ENCODE assay signal across 28 mouse cellular contexts in genomic region chr5:134896965-134897364, GRCm38 (mm10). TPM values are rescaled to one million over a fixed set of nuclear protein-coding genes. Genes with fewer than 3 reads are reported as not detected.
DNase-seq lines count a peak whose midpoint lies in the region; ATAC-seq and TF ChIP-seq lines count a peak whose summit lies in the region.
"Had no signal": no experiment of that assay in that cellular context is flagged by ENCODE, and none has a peak within 500 bp of the region (broad histone marks: within the 10 kb centered on the region; RNA-seq: fewer than 3 reads in every experiment).

No protein-coding gene starts in this region.

- H3K27me3 ChIP-seq in intestine, embryonic 16.5 days (replicated peaks; ENCODE audit: control insufficient read depth, insufficient read depth, low read length), result no peaks in the 10 kb centered on the region
- no peaks in the 10 kb centered on the region for H3K27me3 ChIP-seq in intestine, postnatal 0 days (replicated peaks; ENCODE audit: control insufficient read depth, insufficient read depth, low read length)
- no peaks in the 10 kb centered on the region for H3K27me3 ChIP-seq in lung, embryonic 16.5 days (ENCODE audit: control insufficient read depth, insufficient read depth, low read depth, low read length)
- no peaks in the 10 kb centered on the region for H3K27me3 ChIP-seq in stomach, postnatal 0 days (ENCODE audit: control insufficient read depth, insufficient read depth, low read length)
- H3K27me3 ChIP-seq: embryonic facial prominence, embryonic 12.5 days; forebrain, embryonic 12.5 days; heart, embryonic 12.5 days; hindbrain, embryonic 15.5 days had no signal

- intact Hi-C loops in gastrocnemius, adult 2 months (cut with DNase I), result no loop called here
- intact Hi-C loops in gastrocnemius, postnatal 36 days (cut with DNase I), result no loop called here

- H3K27ac ChIP-seq in gastrocnemius, adult 2 months, result no peak overlapping the region; the same call in 1 of the 2 replicates
- H3K27ac ChIP-seq in intestine, embryonic 16.5 days (ENCODE audit: low read length), result no peak overlapping the region
- H3K27ac ChIP-seq in intestine, postnatal 0 days (ENCODE audit: low read depth, low read length), result no peak overlapping the region
- H3K27ac ChIP-seq in lung, embryonic 16.5 days (ENCODE audit: low read length), result peak overlapping the region; percentile 55; the same call in 1 of the 2 replicates
- peak overlapping the region; percentile 30; the same call in 1 of the 2 replicates for H3K27ac ChIP-seq in stomach, postnatal 0 days (replicated peaks)
- H3K27ac ChIP-seq: forebrain, embryonic 12.5 days; heart, adult 2 months; hindbrain, embryonic 15.5 days had no signal

- WGBS in intestine, embryonic 16.5 days, result 84% methylated on average over 8 of the region's 8 CpGs
- WGBS in intestine, postnatal 0 days, result 88% methylated on average over 6 of the region's 8 CpGs
- WGBS in lung, embryonic 16.5 days, result 80% methylated on average over 8 of the region's 8 CpGs
- 69% methylated on average over 8 of the region's 8 CpGs for WGBS in stomach, postnatal 0 days

- no peak for ATAC-seq in intestine, embryonic 16.5 days
- ATAC-seq in intestine, postnatal 0 days, result no peak
- ATAC-seq in lung, embryonic 16.5 days (ENCODE audit: low read depth), result no peak
- no peak for ATAC-seq in stomach, postnatal 0 days (ENCODE audit: low FRiP score, low TSS enrichment)
- ATAC-seq: forebrain, embryonic 16.5 days had no signal

- no peak for TF ChIP-seq EP300 in stomach, postnatal 0 days (optimal IDR thresholded peaks at IDR 0.05)

- H3K4me1 ChIP-seq in intestine, embryonic 16.5 days (ENCODE audit: control insufficient read depth, insufficient read depth, low read length), result peaks cover 13% of the 10 kb centered on the region
- H3K4me1 ChIP-seq in intestine, postnatal 0 days (replicated peaks; ENCODE audit: control insufficient read depth, insufficient read depth, low read length), result no peaks in the 10 kb centered on the region
- H3K4me1 ChIP-seq in lung, embryonic 16.5 days (replicated peaks; ENCODE audit: control insufficient read depth, insufficient read depth, low read length), result peaks cover 24% of the 10 kb centered on the region
- H3K4me1 ChIP-seq in stomach, postnatal 0 days (replicated peaks; ENCODE audit: control insufficient read depth, insufficient read depth), result peaks cover 5% of the 10 kb centered on the region

- no peak overlapping the region for H3K4me3 ChIP-seq in gastrocnemius, adult 2 months
- H3K4me3 ChIP-seq in intestine, embryonic 16.5 days (ENCODE audit: low read length), result no peak overlapping the region
- H3K4me3 ChIP-seq in intestine, postnatal 0 days (ENCODE audit: low read depth, low read length), result no peak overlapping the region
- no peak overlapping the region for H3K4me3 ChIP-seq in lung, embryonic 16.5 days (ENCODE audit: low read length)
- no peak overlapping the region for H3K4me3 ChIP-seq in stomach, postnatal 0 days (ENCODE audit: low read depth, low read length)
- H3K4me3 ChIP-seq: embryonic facial prominence, embryonic 12.5 days; forebrain, embryonic 12.5 days; heart, adult 2 months; heart, embryonic 12.5 days; hindbrain, embryonic 15.5 days had no signal

- no peaks in the 10 kb centered on the region for H3K36me3 ChIP-seq in intestine, embryonic 16.5 days (ENCODE audit: control insufficient read depth, insufficient read depth, low read length)
- no peaks in the 10 kb centered on the region for H3K36me3 ChIP-seq in intestine, postnatal 0 days (ENCODE audit: control insufficient read depth, insufficient read depth)
- H3K36me3 ChIP-seq in lung, embryonic 16.5 days (ENCODE audit: control insufficient read depth, insufficient read depth, low read length), result no peaks in the 10 kb centered on the region
- no peaks in the 10 kb centered on the region for H3K36me3 ChIP-seq in stomach, postnatal 0 days (ENCODE audit: control insufficient read depth, insufficient read depth, low read length)
- H3K36me3 ChIP-seq: embryonic facial prominence, embryonic 12.5 days; forebrain, embryonic 12.5 days; heart, embryonic 12.5 days; hindbrain, embryonic 15.5 days had no signal

- H3K9ac ChIP-seq in intestine, embryonic 16.5 days (ENCODE audit: low read depth, low read length), result 0 out of 2 replicates have a peak overlapping the region, but pooled peaks have one; percentile 48
- no peak overlapping the region for H3K9ac ChIP-seq in intestine, postnatal 0 days (ENCODE audit: low read depth, low read length)
- H3K9ac ChIP-seq in lung, embryonic 16.5 days (ENCODE audit: low read length), result peak overlapping the region; percentile 17; the same call in 1 of the 2 replicates
- no peak overlapping the region for H3K9ac ChIP-seq in stomach, postnatal 0 days (ENCODE audit: low read length)
- H3K9ac ChIP-seq: embryonic facial prominence, embryonic 12.5 days; forebrain, embryonic 12.5 days; heart, embryonic 12.5 days; hindbrain, embryonic 15.5 days had no signal

- TF ChIP-seq CTCF in gastrocnemius, adult 2 months (IDR thresholded peaks at IDR 0.05), result no peak
- TF ChIP-seq CTCF in intestine, postnatal 0 days (IDR thresholded peaks at IDR 0.05; ENCODE audit: low read depth), result no peak
- no peak for TF ChIP-seq CTCF in stomach, postnatal 0 days (IDR thresholded peaks at IDR 0.05; ENCODE audit: low read depth)

- peak; percentile 48 for DNase-seq in gastrocnemius, adult 2 months
- DNase-seq in gastrocnemius, postnatal 36 days, result no peak
- no peak for DNase-seq in lung, adult 18-20 months
- no peak for DNase-seq in stomach, postnatal 0 days (ENCODE audit: low spot score)
- DNase-seq in frontal cortex, postnatal 14 days (ENCODE audit: low spot score in 2 of 2), result no peak
- DNase-seq: adrenal gland, postnatal 10 days; cerebellum, adult 11 months; cerebellum, adult 8-10 months; cerebellum, postnatal 14 days; embryo, embryonic 11 days; gastrocnemius, postnatal 25 days; heart, adult 2 months; heart, postnatal 36 days had no signal

- no peak overlapping the region for H3K4me2 ChIP-seq in intestine, embryonic 16.5 days (ENCODE audit: low read depth, low read length)
- no peak overlapping the region for H3K4me2 ChIP-seq in intestine, postnatal 0 days (replicated peaks; ENCODE audit: low read depth)
- no peak overlapping the region for H3K4me2 ChIP-seq in lung, embryonic 16.5 days (ENCODE audit: low read depth, low read length)
- H3K4me2 ChIP-seq in stomach, postnatal 0 days (replicated peaks; ENCODE audit: low read depth), result no peak overlapping the region
- H3K4me2 ChIP-seq: embryonic facial prominence, embryonic 12.5 days; forebrain, embryonic 12.5 days; heart, embryonic 12.5 days; hindbrain, embryonic 15.5 days had no signal

- H3K9me3 ChIP-seq in intestine, embryonic 16.5 days (ENCODE audit: control insufficient read depth, low read length), result no peaks in the 10 kb centered on the region
- no peaks in the 10 kb centered on the region for H3K9me3 ChIP-seq in intestine, postnatal 0 days (ENCODE audit: control insufficient read depth)
- H3K9me3 ChIP-seq in lung, embryonic 16.5 days (ENCODE audit: control insufficient read depth, low read length), result no peaks in the 10 kb centered on the region
- H3K9me3 ChIP-seq in stomach, postnatal 0 days (ENCODE audit: control insufficient read depth, low read length), result no peaks in the 10 kb centered on the region
- H3K9me3 ChIP-seq: embryonic facial prominence, embryonic 12.5 days; forebrain, embryonic 12.5 days; heart, embryonic 12.5 days; hindbrain, embryonic 15.5 days had no signal

RNA-seq across cellular contexts. Expression of gene Tmem270, which starts 9.6 kb away (rescaled TPM):
- total RNA-seq in gastrocnemius, adult 2 months (2021), result not detected
- total RNA-seq in gastrocnemius, postnatal 36 days (2021), result not detected
- polyA plus RNA-seq in intestine, embryonic 16.5 days (2015; fragmentation: Nextera tagmentation; extraction: Ambion mirVana), result not detected in 2 replicates
- polyA plus RNA-seq in intestine, postnatal 0 days (2015; fragmentation: Nextera tagmentation; extraction: Ambion mirVana), result not detected in 2 replicates
- not detected in 2 replicates for polyA plus RNA-seq in lung, embryonic 16.5 days (2015; fragmentation: Nextera tagmentation; extraction: Ambion mirVana)
- not detected in 2 replicates for polyA plus RNA-seq in stomach, postnatal 0 days (2015; fragmentation: Nextera tagmentation; extraction: Ambion mirVana)
- total RNA-seq: adrenal gland, postnatal 10 days; adrenal gland, postnatal 4 days; common myeloid progenitor, adult 5-6 weeks; gastrocnemius, postnatal 25 days; heart, adult 2 months; heart, postnatal 36 days; MEL had no signal
- polyA plus RNA-seq: brain, embryonic 14.5 days; C2C12; embryonic facial prominence, embryonic 12.5 days; forebrain, embryonic 12.5 days; forebrain, embryonic 16.5 days; heart, adult 2 months; heart, embryonic 12.5 days; heart, postnatal 0 days; hindbrain, embryonic 11.5 days; hindbrain, embryonic 15.5 days had no signal

RNA-seq across cellular contexts. Expression of gene Cldn13, which starts 18.4 kb away (rescaled TPM):
- total RNA-seq in gastrocnemius, adult 2 months (2021), result not detected
- total RNA-seq in gastrocnemius, postnatal 36 days (2021), result not detected
- polyA plus RNA-seq in intestine, embryonic 16.5 days (2015; fragmentation: Nextera tagmentation; extraction: Ambion mirVana), result 2.1 and 6.4 TPM in 2 replicates
- polyA plus RNA-seq in intestine, postnatal 0 days (2015; fragmentation: Nextera tagmentation; extraction: Ambion mirVana), result not detected in 2 replicates
- polyA plus RNA-seq in lung, embryonic 16.5 days (2015; fragmentation: Nextera tagmentation; extraction: Ambion mirVana), result 0.75 and 3.3 TPM in 2 replicates
- polyA plus RNA-seq in stomach, postnatal 0 days (2015; fragmentation: Nextera tagmentation; extraction: Ambion mirVana), result 0.24 and 0.29 TPM in 2 replicates
- total RNA-seq: gastrocnemius, postnatal 25 days; heart, adult 2 months; heart, postnatal 36 days had no signal
- polyA plus RNA-seq: C2C12; forebrain, embryonic 16.5 days had no signal

RNA-seq across cellular contexts. Expression of gene Mettl27, which starts 35.2 kb away (rescaled TPM):
- total RNA-seq in gastrocnemius, adult 2 months (2021), result 1 to 10 TPM; 4.2 to 4.6 TPM
- 1 to 10 TPM; 5.1 to 6.4 TPM for total RNA-seq in gastrocnemius, postnatal 36 days (2021)
- 27.2 TPM in 2 replicates for polyA plus RNA-seq in intestine, embryonic 16.5 days (2015; fragmentation: Nextera tagmentation; extraction: Ambion mirVana)
- 30.3 and 31.4 TPM in 2 replicates for polyA plus RNA-seq in intestine, postnatal 0 days (2015; fragmentation: Nextera tagmentation; extraction: Ambion mirVana)
- 30.6 and 33.5 TPM in 2 replicates for polyA plus RNA-seq in lung, embryonic 16.5 days (2015; fragmentation: Nextera tagmentation; extraction: Ambion mirVana)
- 9.4 and 10.2 TPM in 2 replicates for polyA plus RNA-seq in stomach, postnatal 0 days (2015; fragmentation: Nextera tagmentation; extraction: Ambion mirVana)

RNA-seq across cellular contexts. Expression of gene Cldn4, which starts 49.8 kb away (rescaled TPM):
- total RNA-seq in gastrocnemius, adult 2 months (2021), result not detected
- not detected for total RNA-seq in gastrocnemius, postnatal 36 days (2021)
- 48.7 and 54.2 TPM in 2 replicates for polyA plus RNA-seq in intestine, embryonic 16.5 days (2015; fragmentation: Nextera tagmentation; extraction: Ambion mirVana)
- 62.1 and 76.6 TPM in 2 replicates for polyA plus RNA-seq in intestine, postnatal 0 days (2015; fragmentation: Nextera tagmentation; extraction: Ambion mirVana)
- polyA plus RNA-seq in lung, embryonic 16.5 days (2015; fragmentation: Nextera tagmentation; extraction: Ambion mirVana), result 33.0 and 33.1 TPM in 2 replicates
- 43.8 and 51.6 TPM in 2 replicates for polyA plus RNA-seq in stomach, postnatal 0 days (2015; fragmentation: Nextera tagmentation; extraction: Ambion mirVana)
- total RNA-seq: common myeloid progenitor, adult 5-6 weeks; gastrocnemius, postnatal 25 days; heart, adult 2 months; heart, postnatal 36 days had no signal
- polyA plus RNA-seq: forebrain, embryonic 16.5 days; heart, postnatal 0 days had no signal

Comparison
In these comparisons a context has a peak if more than half of its experiments do, and no peak if none do; other contexts are left out.
1. H3K9ac ChIP-seq: peak in intestine, embryonic 16.5 days (single experiment) and lung, embryonic 16.5 days (single experiment); none in intestine, postnatal 0 days (single experiment) and stomach, postnatal 0 days (single experiment).
2. H3K27ac ChIP-seq: peak in lung, embryonic 16.5 days (single experiment) and stomach, postnatal 0 days (single experiment); none in gastrocnemius, adult 2 months (single experiment), intestine, embryonic 16.5 days (single experiment) and intestine, postnatal 0 days (single experiment).